22 mouse cellular contexts compared by ENCODE assay signal in the genomic region with DNA sequence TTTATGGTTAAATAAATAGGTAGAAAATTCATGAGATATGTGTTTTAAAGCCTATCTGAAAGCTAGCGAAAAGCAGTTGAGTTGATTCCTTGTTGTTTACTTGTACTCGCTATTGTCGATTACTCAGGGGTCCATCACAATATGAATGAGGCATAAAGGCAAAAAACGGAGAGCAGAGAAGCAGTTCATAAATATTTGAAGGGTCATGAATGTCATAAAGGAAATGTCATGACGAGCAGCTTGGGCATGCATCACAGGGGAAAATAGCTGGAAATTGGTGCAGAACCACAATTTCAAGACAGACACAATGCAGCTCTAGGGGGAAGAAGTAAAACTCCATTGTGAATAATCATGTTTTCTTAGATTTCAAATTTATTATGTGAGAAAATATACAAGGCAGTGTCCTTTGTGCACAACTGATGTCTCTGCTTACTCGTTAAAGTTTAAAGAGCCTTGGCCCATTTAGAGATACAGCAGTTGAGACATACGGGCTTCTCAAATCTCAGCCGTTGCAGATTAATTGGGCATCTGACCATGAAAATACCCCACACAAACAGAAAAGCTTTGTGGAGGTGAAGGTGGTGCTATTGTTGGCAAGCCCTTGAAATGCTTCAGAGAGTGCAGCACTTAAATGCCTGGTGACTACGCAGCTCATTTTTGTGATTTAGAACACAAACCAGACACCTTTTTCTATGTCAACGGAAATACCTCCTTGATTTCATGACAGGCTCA.
DNase-seq lines count a peak whose midpoint lies in the region; ATAC-seq and TF ChIP-seq lines count a peak whose summit lies in the region.
"Had no signal": no experiment of that assay in that cellular context is flagged by ENCODE, and none has a peak within 500 bp of the region (broad histone marks: within the 10 kb centered on the region; RNA-seq: fewer than 3 reads in every experiment).

No protein-coding gene starts in this region.

- no peak for ATAC-seq in heart, embryonic 13.5 days (ENCODE audit: extremely low read depth, insufficient number of reproducible peaks, low FRiP score, low TSS enrichment)
- ATAC-seq in midbrain, postnatal 0 days (ENCODE audit: low FRiP score), result no peak
- no peak for ATAC-seq in liver, embryonic 11.5 days (replicated peaks; ENCODE audit: low FRiP score)
- no peak for ATAC-seq in liver, embryonic 12.5 days
- ATAC-seq: CD4-positive, CD25-positive, alpha-beta regulatory T cell, adult 4 months; forebrain, embryonic 16.5 days had no signal

- H3K36me3 ChIP-seq in heart, embryonic 13.5 days, result no peaks in the 10 kb centered on the region
- H3K36me3 ChIP-seq in midbrain, postnatal 0 days (ENCODE audit: insufficient read depth, low read length), result no peaks in the 10 kb centered on the region
- no peaks in the 10 kb centered on the region for H3K36me3 ChIP-seq in liver, embryonic 11.5 days (ENCODE audit: control insufficient read depth, insufficient read depth, low read length)
- no peaks in the 10 kb centered on the region for H3K36me3 ChIP-seq in liver, embryonic 12.5 days
- H3K36me3 ChIP-seq: embryonic facial prominence, embryonic 12.5 days; forebrain, embryonic 12.5 days; G1E; hindbrain, embryonic 15.5 days had no signal

- peak overlapping the region; percentile 13; the same call in 1 of the 2 replicates for H3K4me2 ChIP-seq in heart, embryonic 13.5 days
- no peak overlapping the region for H3K4me2 ChIP-seq in midbrain, postnatal 0 days (ENCODE audit: low read depth, low read length, poor library complexity, severe bottlenecking)
- no peak overlapping the region for H3K4me2 ChIP-seq in liver, embryonic 11.5 days
- H3K4me2 ChIP-seq in liver, embryonic 12.5 days, result no peak overlapping the region
- H3K4me2 ChIP-seq: embryonic facial prominence, embryonic 12.5 days; forebrain, embryonic 12.5 days; heart, embryonic 11.5 days; hindbrain, embryonic 15.5 days had no signal

- H3K27me3 ChIP-seq in heart, embryonic 13.5 days (replicated peaks), result no peaks in the 10 kb centered on the region
- no peaks in the 10 kb centered on the region for H3K27me3 ChIP-seq in midbrain, postnatal 0 days (ENCODE audit: insufficient read depth, low read length)
- no peaks in the 10 kb centered on the region for H3K27me3 ChIP-seq in liver, embryonic 11.5 days (replicated peaks; ENCODE audit: control insufficient read depth, insufficient read depth, low read length)
- no peaks in the 10 kb centered on the region for H3K27me3 ChIP-seq in liver, embryonic 12.5 days (replicated peaks)
- H3K27me3 ChIP-seq: embryonic facial prominence, embryonic 12.5 days; forebrain, embryonic 12.5 days; hindbrain, embryonic 15.5 days had no signal

- WGBS in heart, embryonic 13.5 days, result 60% methylated on average over 10 of the region's 10 CpGs
- WGBS in midbrain, postnatal 0 days, result 61% methylated on average over 10 of the region's 10 CpGs
- 78% methylated on average over 10 of the region's 10 CpGs for WGBS in liver, embryonic 11.5 days
- 72% methylated on average over 10 of the region's 10 CpGs for WGBS in liver, embryonic 12.5 days (ENCODE audit: insufficient replicate concordance)

- no peak overlapping the region for H3K27ac ChIP-seq in heart, embryonic 13.5 days (replicated peaks)
- H3K27ac ChIP-seq in midbrain, postnatal 0 days (ENCODE audit: low read depth, low read length), result no peak overlapping the region
- no peak overlapping the region for H3K27ac ChIP-seq in liver, embryonic 11.5 days (ENCODE audit: low read depth, low read length)
- no peak overlapping the region for H3K27ac ChIP-seq in liver, embryonic 12.5 days
- H3K27ac ChIP-seq: embryonic facial prominence, embryonic 12.5 days; forebrain, embryonic 12.5 days; heart, adult 2 months; hindbrain, embryonic 15.5 days had no signal

- intact Hi-C loops in heart, postnatal 14 days (cut with DNase I), result no loop called here

- no peak overlapping the region for H3K9ac ChIP-seq in heart, embryonic 13.5 days
- no peak overlapping the region for H3K9ac ChIP-seq in midbrain, postnatal 0 days (replicated peaks; ENCODE audit: low read length, poor library complexity, severe bottlenecking)
- H3K9ac ChIP-seq in liver, embryonic 11.5 days (ENCODE audit: low read depth, low read length), result no peak overlapping the region
- no peak overlapping the region for H3K9ac ChIP-seq in liver, embryonic 12.5 days
- H3K9ac ChIP-seq: embryonic facial prominence, embryonic 12.5 days; forebrain, embryonic 12.5 days; hindbrain, embryonic 15.5 days had no signal

- TF ChIP-seq CTCF in midbrain, postnatal 0 days (IDR thresholded peaks at IDR 0.05), result no peak

- 0 out of 2 replicates have a peak, but pooled peaks cover 2% of the 10 kb centered on the region for H3K9me3 ChIP-seq in heart, embryonic 13.5 days
- no peaks in the 10 kb centered on the region for H3K9me3 ChIP-seq in midbrain, postnatal 0 days (ENCODE audit: low read length)
- H3K9me3 ChIP-seq in liver, embryonic 11.5 days (ENCODE audit: control insufficient read depth, low read length), result no peaks in the 10 kb centered on the region
- no peaks in the 10 kb centered on the region for H3K9me3 ChIP-seq in liver, embryonic 12.5 days (replicated peaks)
- H3K9me3 ChIP-seq: embryonic facial prominence, embryonic 12.5 days; forebrain, embryonic 12.5 days; hindbrain, embryonic 15.5 days had no signal

- peaks cover 10% of the 10 kb centered on the region for H3K4me1 ChIP-seq in heart, embryonic 13.5 days
- H3K4me1 ChIP-seq in midbrain, postnatal 0 days (ENCODE audit: insufficient read depth, low read length), result no peaks in the 10 kb centered on the region
- H3K4me1 ChIP-seq in liver, embryonic 11.5 days (replicated peaks; ENCODE audit: control insufficient read depth, insufficient read depth, low read length), result no peaks in the 10 kb centered on the region
- no peaks in the 10 kb centered on the region for H3K4me1 ChIP-seq in liver, embryonic 12.5 days
- H3K4me1 ChIP-seq: embryonic facial prominence, embryonic 12.5 days; forebrain, embryonic 12.5 days; hindbrain, embryonic 15.5 days had no signal

- DNase-seq in adrenal gland, adult 2 months, result peak; percentile 39
- DNase-seq in adrenal gland, adult 18-20 months (ENCODE audit: low spot score in 2 of 2), result no peak
- no peak for DNase-seq in heart, postnatal 14 days
- peak; percentile 22 for DNase-seq in Muller cell, postnatal 12 days (ENCODE audit: inconsistent ontology term)
- peak; percentile 0 for DNase-seq in midbrain, postnatal 0 days (ENCODE audit: low spot score)
- DNase-seq in liver, embryonic 11.5 days (ENCODE audit: low spot score), result no peak
- DNase-seq: B cell, adult 2 months; cerebellum, adult 2 months; cerebellum, postnatal 10 days; embryo, embryonic 11 days; gastrocnemius, postnatal 10 days; heart, adult 2 months; heart, postnatal 36 days had no signal

- H3K4me3 ChIP-seq in heart, embryonic 13.5 days, result no peak overlapping the region
- H3K4me3 ChIP-seq in midbrain, postnatal 0 days (ENCODE audit: low read depth, low read length), result no peak overlapping the region
- H3K4me3 ChIP-seq in liver, embryonic 11.5 days (ENCODE audit: low read depth, low read length), result no peak overlapping the region
- H3K4me3 ChIP-seq in liver, embryonic 12.5 days, result no peak overlapping the region
- H3K4me3 ChIP-seq: embryonic facial prominence, embryonic 12.5 days; forebrain, embryonic 12.5 days; heart, adult 2 months; hindbrain, embryonic 15.5 days had no signal

Comparison
In these comparisons a context has a peak if more than half of its experiments do, and no peak if none do; other contexts are left out.
1. DNase-seq: peak in adrenal gland, adult 2 months (single experiment), Muller cell, postnatal 12 days (single experiment) and midbrain, postnatal 0 days (single experiment); none in adrenal gland, adult 18-20 months (0 of 2), heart, postnatal 14 days (0 of 2) and liver, embryonic 11.5 days (single experiment).